Mouse (Mus musculus): ENCODE results near the gene Pygm. TPM values are rescaled to one million over a fixed set of nuclear protein-coding genes. Genes with fewer than 3 reads are reported as not detected.

Pygm gene
- 47.7 TPM for total RNA-seq (2023)

DNA sequence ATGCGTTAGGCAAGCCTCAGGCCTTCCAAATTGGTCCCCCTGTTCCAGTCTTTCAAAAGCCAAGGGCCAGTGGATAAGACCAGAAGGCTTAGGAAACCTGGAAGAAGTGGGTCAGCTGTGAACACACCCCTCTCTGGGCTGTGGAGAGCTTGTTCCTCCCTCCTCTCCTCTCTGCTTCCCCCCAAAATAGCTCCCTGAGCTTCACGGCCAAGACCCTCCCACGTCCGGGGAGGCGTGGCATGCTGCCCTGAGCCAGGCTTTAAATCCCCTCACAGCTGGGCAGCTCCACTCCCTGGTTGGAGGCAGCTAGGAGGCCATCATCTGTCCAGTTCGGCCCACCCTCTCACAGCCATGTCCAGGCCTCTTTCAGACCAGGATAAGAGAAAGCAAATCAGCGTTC lies at the start of gene Pygm:
Gene Pygm, plus strand, starts transcription at position 272 of the 400 bp plus-strand sequence.

DNA sequence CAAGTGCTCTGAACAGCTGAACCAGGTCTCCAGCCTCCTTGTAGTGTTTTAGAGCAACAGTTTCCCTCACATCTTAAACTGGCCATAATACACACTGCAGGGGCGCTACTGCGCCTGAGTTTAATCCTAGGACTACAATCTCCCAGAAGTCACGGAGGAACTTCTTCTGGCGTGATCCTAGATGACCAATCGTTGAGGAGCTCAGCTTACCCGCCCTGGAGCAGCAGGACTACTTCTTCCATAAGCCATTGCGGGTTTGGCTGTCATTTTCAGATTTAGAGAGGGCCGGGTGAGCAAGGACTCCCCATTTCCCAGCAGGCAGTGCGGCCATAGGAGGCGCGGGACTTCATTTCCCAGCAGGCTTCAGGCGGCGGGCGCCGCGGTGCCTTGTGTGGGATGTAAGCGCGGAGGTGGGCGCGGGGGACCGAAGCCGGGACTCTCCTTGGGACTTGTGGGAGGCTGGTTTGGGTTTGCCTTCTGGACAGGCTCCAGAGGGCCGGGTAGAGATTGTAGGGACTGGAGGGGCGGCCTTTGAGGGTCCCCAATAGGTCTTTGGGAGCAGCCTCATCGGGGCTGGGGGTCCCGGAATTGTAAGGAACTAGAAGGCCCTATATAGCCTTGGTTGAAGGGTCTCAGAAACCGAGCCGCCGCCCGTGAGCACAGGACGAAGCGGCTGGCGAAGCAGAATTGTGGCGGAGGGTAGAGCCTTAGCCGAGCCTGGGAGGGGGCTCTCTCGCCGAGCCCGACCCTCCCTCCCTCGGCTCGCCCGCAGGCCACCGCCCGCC lies 49.3 kb upstream of the Pygm start, which contains the start of gene Men1:
Gene Men1, plus strand, starts transcription at position 307 of the 785 bp plus-strand sequence.

DNA sequence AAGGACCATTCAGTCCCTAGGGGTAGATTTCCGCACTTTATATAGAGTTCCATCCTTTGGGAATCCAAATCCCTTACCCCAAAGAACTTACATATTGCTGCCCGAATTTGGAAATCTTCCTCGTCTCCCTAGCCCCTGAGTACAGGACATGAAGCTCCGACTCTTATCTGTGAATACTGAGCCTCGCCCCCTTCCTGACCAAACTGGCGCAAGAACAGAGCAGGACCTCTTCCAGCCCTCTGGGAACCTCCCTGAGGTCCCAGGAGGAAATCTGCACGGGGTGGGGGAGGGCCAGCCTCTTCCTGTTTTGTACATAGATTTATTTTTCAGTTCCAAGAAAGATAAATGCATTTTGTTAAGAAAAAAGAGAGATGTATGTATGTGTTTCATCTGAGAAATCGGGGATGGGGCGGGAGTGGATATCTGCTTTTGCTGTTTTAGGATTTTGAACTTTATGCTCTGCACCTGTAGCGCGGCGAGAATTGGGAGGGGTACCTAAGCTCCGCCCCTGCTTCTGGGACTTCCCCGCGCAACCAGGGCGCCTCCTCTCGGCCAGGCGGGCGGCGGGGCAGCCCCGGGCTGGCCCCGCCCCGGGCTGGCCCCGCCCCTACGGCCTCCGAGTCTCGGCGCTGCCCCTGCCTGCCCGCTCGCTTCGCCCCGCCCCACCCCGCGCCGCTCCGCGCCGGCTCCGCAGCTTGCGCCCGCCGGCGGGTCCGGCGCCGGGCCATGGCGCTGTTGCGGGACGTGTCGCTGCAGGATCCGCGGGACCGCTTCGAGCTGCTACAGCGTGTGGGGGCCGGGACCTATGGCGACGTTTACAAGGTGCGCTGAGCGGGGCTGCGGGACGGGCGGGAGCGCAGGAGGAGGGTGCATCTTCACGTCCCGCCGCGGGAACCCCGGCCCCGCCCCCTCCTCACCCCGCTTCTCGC lies 43.4 kb upstream of the Pygm start, which contains the start of gene Map4k2:
Gene Map4k2, plus strand, starts transcription at position 612 of the 929 bp plus-strand sequence.

DNA sequence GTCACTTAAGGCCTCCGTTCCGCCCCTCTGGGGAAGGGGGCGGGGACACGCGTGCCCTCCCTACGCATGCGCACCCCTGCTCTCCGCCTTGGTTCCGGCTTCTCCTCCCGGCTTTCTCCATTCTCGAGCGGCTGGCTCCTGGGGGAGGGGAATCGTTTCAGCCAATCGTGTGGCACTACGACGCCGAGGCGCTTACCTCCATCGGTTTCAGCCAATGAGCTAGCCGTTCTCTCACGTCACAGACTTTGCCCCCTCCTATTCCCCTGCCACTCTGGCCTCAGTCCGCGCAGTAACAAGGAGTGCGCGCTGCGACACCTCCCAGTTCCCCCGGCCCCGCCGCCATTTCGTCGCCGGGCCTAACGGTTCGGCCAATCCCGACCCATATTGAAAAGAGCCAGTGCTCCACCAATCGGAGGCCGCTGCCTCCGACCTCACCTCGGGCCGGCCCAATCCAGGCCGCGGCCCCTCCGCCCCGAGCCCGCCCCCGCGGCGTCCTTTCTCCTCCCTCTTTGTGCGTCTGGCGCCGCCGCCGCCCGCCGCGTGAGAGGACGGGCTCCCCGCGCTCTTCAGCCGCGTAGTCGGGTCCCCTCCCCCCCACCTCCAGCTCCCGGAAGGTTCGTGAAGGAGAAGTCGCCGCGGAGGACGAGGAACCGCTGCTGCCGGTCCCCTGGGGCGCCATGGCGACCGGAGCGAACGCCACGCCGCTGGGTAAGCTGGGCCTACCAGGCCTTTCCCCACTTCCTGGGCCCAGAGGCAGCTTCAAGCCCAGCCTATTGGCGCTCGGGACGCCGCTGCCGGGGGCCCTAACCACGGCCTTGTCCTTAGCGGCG lies 20.6 kb upstream of the Pygm start, which contains the start of gene Sf1:
Gene Sf1, plus strand, starts transcription at position 280 of the 830 bp plus-strand sequence.

DNA sequence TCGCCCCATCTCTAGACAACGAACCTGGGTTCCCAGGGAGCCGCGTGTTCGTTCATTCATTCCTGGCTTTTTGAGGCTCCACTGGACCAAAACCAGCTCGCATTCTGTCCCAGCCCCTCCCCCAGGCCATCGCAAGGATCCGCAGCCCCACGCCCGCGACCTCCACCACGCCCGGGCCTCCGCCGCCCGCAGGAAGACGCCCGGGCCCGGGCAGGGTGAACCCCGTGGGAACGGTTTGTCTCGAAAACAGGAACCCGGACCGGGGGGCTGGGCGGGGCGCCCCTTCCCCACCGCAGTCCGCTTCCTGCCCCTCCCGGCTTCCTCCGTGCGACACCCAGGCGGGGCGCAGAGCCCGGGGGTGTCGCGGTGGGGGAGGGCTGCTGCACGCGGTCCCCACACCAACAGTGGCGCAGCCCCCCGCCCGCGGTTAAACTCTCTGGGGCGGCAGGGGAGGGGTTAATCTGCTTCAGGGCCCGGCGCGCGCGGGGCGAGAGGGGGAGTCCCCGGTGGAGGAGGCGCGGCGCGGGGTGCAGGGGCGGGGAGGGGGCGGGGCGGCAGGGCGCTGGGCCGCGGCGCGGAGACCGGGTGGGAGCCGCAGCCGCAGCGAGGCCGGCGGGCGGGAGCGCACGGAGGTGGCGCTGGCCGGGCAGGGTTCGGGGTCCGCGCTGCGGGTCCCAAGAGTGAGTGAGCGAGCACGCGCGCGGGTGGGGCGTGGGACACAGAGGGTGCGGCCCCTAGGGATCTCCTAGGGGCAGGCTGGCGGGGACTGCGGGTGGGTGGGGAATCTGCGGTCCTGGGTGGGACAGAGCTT lies 15.3 kb downstream of the Pygm start, which contains the start of gene Rasgrp2:
Gene Rasgrp2, plus strand, starts transcription at position 56 of the 811 bp plus-strand sequence.

DNA sequence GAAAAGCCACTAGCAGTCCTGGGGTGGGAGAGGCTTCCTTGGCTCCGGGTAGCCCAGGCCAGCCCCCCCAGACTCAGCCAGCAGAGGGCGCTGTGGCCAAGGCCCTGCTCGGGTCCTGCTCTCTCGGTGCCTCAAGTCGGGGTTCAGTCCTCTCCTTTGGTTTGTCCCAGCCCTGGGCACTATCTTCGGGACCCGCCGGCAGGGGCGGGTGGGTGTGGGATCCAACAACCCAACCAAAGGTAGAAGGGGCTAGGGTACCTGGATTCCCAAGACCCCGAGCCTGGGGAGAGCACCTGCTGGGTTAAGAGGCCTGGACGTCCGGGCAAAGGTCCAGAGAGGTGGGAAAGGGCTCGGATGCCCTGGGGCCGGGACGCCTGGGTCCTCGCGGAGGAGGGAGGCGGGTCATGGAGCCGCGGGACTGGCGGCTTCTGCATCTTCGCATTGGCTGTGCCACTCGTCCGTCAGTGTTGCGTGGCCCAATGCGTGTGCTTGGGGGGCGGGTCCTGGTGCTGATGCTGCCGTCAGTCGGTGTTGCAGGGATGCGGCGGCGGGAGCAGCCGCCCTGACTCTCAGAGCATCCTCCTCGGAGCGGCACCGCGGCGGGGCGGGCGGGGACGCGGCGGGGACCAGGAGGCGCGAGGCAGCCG lies 34.2 kb downstream of the Pygm start, which contains the start of gene Nrxn2:
Gene Nrxn2, plus strand, starts transcription at position 499 of the 647 bp plus-strand sequence.

Other genes with a start within 250 kb of the Pygm start
- gene Batf2, start 243.4 kb upstream of the Pygm start, total RNA-seq (2023) = 0.41 TPM
- gene Arl2, start 242.9 kb upstream of the Pygm start, total RNA-seq (2023) = 20.1 TPM
- gene Majin, start 200.0 kb upstream of the Pygm start, total RNA-seq (2023) = not detected
- gene Gpha2, start 158.0 kb upstream of the Pygm start, total RNA-seq (2023) = not detected
- gene Ppp2r5b, start 148.5 kb upstream of the Pygm start, total RNA-seq (2023) = 17.5 TPM
- 229 TPM for gene Atg2a, start 142.7 kb upstream of the Pygm start, total RNA-seq (2023)
- gene Ehd1, start 107.7 kb upstream of the Pygm start, total RNA-seq (2023) = 37.0 TPM
- gene Cdc42bpg, start 77.9 kb upstream of the Pygm start, total RNA-seq (2023) = 4.9 TPM
- 22.2 TPM for gene Men1, start 49.4 kb upstream of the Pygm start, total RNA-seq (2023)
- gene Map4k2, start 43.3 kb upstream of the Pygm start, total RNA-seq (2023) = 519 TPM
- gene Sf1, start 20.7 kb upstream of the Pygm start, total RNA-seq (2023) = 1,178 TPM
- gene Rasgrp2, start 14.9 kb downstream of the Pygm start, total RNA-seq (2023) = 801 TPM
- gene Nrxn2, start 34.3 kb downstream of the Pygm start, total RNA-seq (2023) = 0.64 TPM
- gene Slc22a12, start 158.6 kb downstream of the Pygm start, total RNA-seq (2023) = not detected